Mouse (Mus musculus) embryonic facial prominence, embryonic 14.5 days (tissue): ENCODE measurements around the gene Gm3139. TPM values are rescaled to one million over a fixed set of nuclear protein-coding genes. Genes with fewer than 3 reads are reported as not detected.
"Not testable (repeated sequence)": the region's sequence is repeated elsewhere in the genome, so short reads cannot be mapped to it uniquely, and the experiment has no call there.

Source experiments
- ATAC-seq: fragments of 200-750 bp; cut with Nextera tagmentation; 2 replicates; pipeline ENCODE4 v1.8.0; 2017; ENCODE audit warnings: low read depth, moderate number of reproducible peaks, moderate TSS enrichment
- DNase-seq: peaks from one replicate; pipeline ENCODE4 v3.0.0-alpha.2; 2015; ENCODE audit warnings: low spot score
- H3K27ac ChIP-seq: fragments of 300-500 bp; sonication (generic); replicated peaks from 2 replicates; pipeline ENCODE4 v1.5.1; 2014; ENCODE audit warnings: low read depth, mild to moderate bottlenecking, low read length, moderate library complexity
- H3K27me3 ChIP-seq: fragments of 300-500 bp; sonication (generic); replicated peaks from 2 replicates; pipeline ENCODE4 v1.6.1; 2014; ENCODE audit warnings: low read length; ENCODE audit not compliant: control insufficient read depth, insufficient read depth
- H3K36me3 ChIP-seq: fragments of 300-500 bp; sonication (generic); 2 replicates; pipeline ENCODE4 v1.6.1; 2014; ENCODE audit warnings: low read length, mixed read lengths; ENCODE audit not compliant: control insufficient read depth, insufficient read depth
- H3K4me1 ChIP-seq: fragments of 300-500 bp; sonication (generic); 2 replicates; pipeline ENCODE4 v1.6.1; 2014; ENCODE audit warnings: antibody characterized with exemption, low read length; ENCODE audit not compliant: control insufficient read depth, insufficient read depth
- H3K4me2 ChIP-seq: fragments of 300-500 bp; sonication (generic); 2 replicates; pipeline ENCODE4 v1.6.1; 2014; ENCODE audit warnings: low read depth, mild to moderate bottlenecking, low read length, moderate library complexity, mixed read lengths
- H3K4me3 ChIP-seq: fragments of 300-500 bp; sonication (generic); 2 replicates; pipeline ENCODE4 v1.5.1; 2014; ENCODE audit warnings: low read depth, mild to moderate bottlenecking, low read length
- H3K9ac ChIP-seq: fragments of 300-500 bp; sonication (generic); 2 replicates; pipeline ENCODE4 v1.6.1; 2014; ENCODE audit warnings: low read depth, mild to moderate bottlenecking, low read length, moderate library complexity, mixed read lengths
- H3K9me3 ChIP-seq: fragments of 300-500 bp; sonication (generic); 2 replicates; pipeline ENCODE4 v1.6.1; 2016; ENCODE audit warnings: low read length; ENCODE audit not compliant: control insufficient read depth
- WGBS: fragments of 180-500 bp; shearing (Covaris S2); extraction: QIAGEN DNeasy Blood & Tissue Kit; methylation state at CpG from one replicate; pipeline ENCODE4 v1.1.7; 2014; 5-methylcytosine and 5-hydroxymethylcytosine counted together
- polyA plus RNA-seq: library from polyadenylated mRNA; unstranded; fragments of >200 nt; fragmentation: Nextera tagmentation; extraction: Ambion mirVana; gene quantifications from 2 replicates; pipeline ENCODE4 v1.2.1, GENCODE M21; 2014

Gm3139 gene
- not detected in 2 replicates for polyA plus RNA-seq

GRCm38 (mm10) chr5:94525987-94526386, at the start of gene Gm3139:
Gene Gm3139 (plus strand): TSS chr5:94526287.
- H3K4me1 ChIP-seq, H3K4me2 ChIP-seq, DNase-seq, ATAC-seq, H3K9me3 ChIP-seq, H3K36me3 ChIP-seq, H3K9ac ChIP-seq, H3K4me3 ChIP-seq, H3K27ac ChIP-seq, H3K27me3 ChIP-seq: not testable (repeated sequence)
- WGBS, result no CpG with 5 or more reads among the region's 2 CpGs

Other genes starting within 250 kb of the Gm3139 start
- gene A430089I19Rik, start 219.5 kb upstream of the Gm3139 start, polyA plus RNA-seq, result not detected in 2 replicates
- gene Gm6502, start 211.9 kb upstream of the Gm3139 start, polyA plus RNA-seq, result not detected in 2 replicates
- not detected in 2 replicates for gene AA792892, start 186.5 kb upstream of the Gm3139 start, polyA plus RNA-seq
- not detected in 2 replicates for gene Gm7682, start 80.5 kb upstream of the Gm3139 start, polyA plus RNA-seq
- not detected in 2 replicates for gene Gm3147, start 90.1 kb downstream of the Gm3139 start, polyA plus RNA-seq
- gene Gm6509, start 97.7 kb downstream of the Gm3139 start, polyA plus RNA-seq, result not detected in 2 replicates
- not detected in 2 replicates for gene Gm6205, start 122.1 kb downstream of the Gm3139 start, polyA plus RNA-seq